Mouse (Mus musculus): ENCODE results near the gene Ifnab. TPM values are rescaled to one million over a fixed set of nuclear protein-coding genes. Genes with fewer than 3 reads are reported as not detected.
A peak's percentile ranks its signal among the peaks of the same experiment; 100 is the strongest.

Gene Ifnab
- polyA plus RNA-seq, 1 experiment from 2014 or later, result not detected

GRCm38 (mm10) chr4:88699301-88699700 lies 8.1 kb upstream of the Ifnab start:
- 80% methylated on average over 1 of the region's 1 CpGs for WGBS
- no peak overlapping the region for H3K4me3 ChIP-seq (replicated peaks)
- peaks cover 4% of the 10 kb centered on the region; the same call in 1 of the 2 replicates for H3K27me3 ChIP-seq
- no peaks in the 10 kb centered on the region for H3K9me3 ChIP-seq
- no peaks in the 10 kb centered on the region for H3K4me1 ChIP-seq
- no peaks in the 10 kb centered on the region for H3K36me3 ChIP-seq (replicated peaks)
- H3K4me2 ChIP-seq, result no peak overlapping the region
- H3K9ac ChIP-seq, result no peak overlapping the region
- no peak overlapping the region for H3K27ac ChIP-seq
- ATAC-seq (ENCODE audit: low FRiP score), result no peak

GRCm38 (mm10) chr4:88698781-88699180 lies 7.6 kb upstream of the Ifnab start:
- Histone ChIP-seq H3K9me3 (no peaks in the 10 kb centered on the region), H3K36me3 (replicated peaks) (no peaks in the 10 kb centered on the region), H3K27me3 (peaks cover 4% of the 10 kb centered on the region; the same call in 1 of the 2 replicates), H3K9ac (no peak overlapping the region), H3K4me2 (no peak overlapping the region), H3K27ac (no peak overlapping the region), H3K4me1 (no peaks in the 10 kb centered on the region), H3K4me3 (replicated peaks) (no peak overlapping the region)
- no peak for ATAC-seq (ENCODE audit: low FRiP score)
- WGBS, result 85% methylated on average over 5 of the region's 5 CpGs

- Histone ChIP-seq H3K9ac (no peak overlapping the region), H3K4me3 (replicated peaks) (no peak overlapping the region)
- WGBS, result 86% methylated on average over 4 of the region's 4 CpGs
These were observed 6.6 kb upstream of the Ifnab start for GRCm38 (mm10) chr4:88697753-88698152.

GRCm38 (mm10) chr4:88697108-88697507 lies 5.9 kb upstream of the Ifnab start:
- Histone ChIP-seq H3K9ac (no peak overlapping the region), H3K36me3 (replicated peaks) (no peaks in the 10 kb centered on the region), H3K4me2 (no peak overlapping the region), H3K4me3 (replicated peaks) (no peak overlapping the region), H3K4me1 (no peaks in the 10 kb centered on the region), H3K9me3 (no peaks in the 10 kb centered on the region), H3K27ac (no peak overlapping the region), H3K27me3 (peaks cover 4% of the 10 kb centered on the region; the same call in 1 of the 2 replicates)
- ATAC-seq (ENCODE audit: low FRiP score), result no peak
- WGBS, result 69% methylated on average over 6 of the region's 6 CpGs

More at GRCm38 (mm10) chr4:88697753-88698152, 6.6 kb upstream of the Ifnab start:
- no peak overlapping the region for H3K27ac ChIP-seq
- no peak overlapping the region for H3K4me2 ChIP-seq
- no peaks in the 10 kb centered on the region for H3K36me3 ChIP-seq (replicated peaks)
- H3K9me3 ChIP-seq, result no peaks in the 10 kb centered on the region
- peaks cover 4% of the 10 kb centered on the region; the same call in 1 of the 2 replicates for H3K27me3 ChIP-seq
- no peaks in the 10 kb centered on the region for H3K4me1 ChIP-seq
- no peak for ATAC-seq (ENCODE audit: low FRiP score)

- Histone ChIP-seq H3K9me3 (no peaks in the 10 kb centered on the region), H3K27me3 (peaks cover 4% of the 10 kb centered on the region; the same call in 1 of the 2 replicates), H3K36me3 (replicated peaks) (no peaks in the 10 kb centered on the region), H3K4me3 (replicated peaks) (no peak overlapping the region), H3K27ac (no peak overlapping the region), H3K4me1 (no peaks in the 10 kb centered on the region), H3K4me2 (no peak overlapping the region), H3K9ac (no peak overlapping the region)
- ATAC-seq (ENCODE audit: low FRiP score), result peak; percentile 75; the same call in 1 of the 2 replicates
- 24% methylated on average over 3 of the region's 3 CpGs for WGBS
These were observed 5.2 kb upstream of the Ifnab start for GRCm38 (mm10) chr4:88696237-88696884.

GRCm38 (mm10) chr4:88693392-88693791 lies 2.2 kb upstream of the Ifnab start:
- H3K9ac ChIP-seq, result no peak overlapping the region
- no peak overlapping the region for H3K27ac ChIP-seq
- H3K4me3 ChIP-seq (replicated peaks), result no peak overlapping the region
- WGBS, result 96% methylated on average over 2 of the region's 2 CpGs
- H3K27me3 ChIP-seq, result peaks cover 4% of the 10 kb centered on the region; the same call in 1 of the 2 replicates
- ATAC-seq (ENCODE audit: low FRiP score), result no peak
- H3K9me3 ChIP-seq, result no peaks in the 10 kb centered on the region
- H3K4me1 ChIP-seq, result no peaks in the 10 kb centered on the region
- no peaks in the 10 kb centered on the region for H3K36me3 ChIP-seq (replicated peaks)
- H3K4me2 ChIP-seq, result no peak overlapping the region

- no peaks in the 10 kb centered on the region for H3K4me1 ChIP-seq
- WGBS, result 78% methylated on average over 1 of the region's 1 CpGs
- no peak overlapping the region for H3K4me3 ChIP-seq (replicated peaks)
- H3K4me2 ChIP-seq, result no peak overlapping the region
- peaks cover 4% of the 10 kb centered on the region; the same call in 1 of the 2 replicates for H3K27me3 ChIP-seq
- no peaks in the 10 kb centered on the region for H3K9me3 ChIP-seq
- H3K36me3 ChIP-seq (replicated peaks), result no peaks in the 10 kb centered on the region
- no peak for ATAC-seq (ENCODE audit: low FRiP score)
- H3K27ac ChIP-seq, result no peak overlapping the region
- no peak overlapping the region for H3K9ac ChIP-seq
These were observed 1.4 kb upstream of the Ifnab start for GRCm38 (mm10) chr4:88692537-88692936.

GRCm38 (mm10) chr4:88683812-88684211 lies 7.3 kb downstream of the Ifnab start, which contains the start of gene Ifna2:
TSS of gene Ifna2 (minus strand) at chr4:88683912.
- WGBS, result 90% methylated on average over 1 of the region's 1 CpGs
- H3K36me3 ChIP-seq (replicated peaks), result no peaks in the 10 kb centered on the region
- ATAC-seq (ENCODE audit: low FRiP score), result no peak
- H3K4me1 ChIP-seq, result no peaks in the 10 kb centered on the region
- H3K27ac ChIP-seq, result no peak within 1 kb of the TSS
- H3K4me2 ChIP-seq, result no peak within 1 kb of the TSS
- no peaks in the 10 kb centered on the region for H3K9me3 ChIP-seq
- H3K9ac ChIP-seq, result no peak within 1 kb of the TSS
- H3K27me3 ChIP-seq, result no peaks in the 10 kb centered on the region
- H3K4me3 ChIP-seq (replicated peaks), result no peak within 1 kb of the TSS

- WGBS, result 79% methylated on average over 3 of the region's 3 CpGs
These were observed 9.8 kb downstream of the Ifnab start for GRCm38 (mm10) chr4:88681353-88681752.

GRCm38 (mm10) chr4:88680362-88680761 lies 10.8 kb downstream of the Ifnab start:
- ATAC-seq (ENCODE audit: low FRiP score), result no peak
- H3K36me3 ChIP-seq (replicated peaks), result no peaks in the 10 kb centered on the region
- H3K4me1 ChIP-seq, result no peaks in the 10 kb centered on the region
- no peak overlapping the region for H3K4me2 ChIP-seq
- no peaks in the 10 kb centered on the region for H3K9me3 ChIP-seq
- H3K9ac ChIP-seq, result no peak overlapping the region
- WGBS, result 54% methylated on average over 8 of the region's 8 CpGs
- no peak overlapping the region for H3K27ac ChIP-seq
- no peaks in the 10 kb centered on the region for H3K27me3 ChIP-seq
- H3K4me3 ChIP-seq (replicated peaks), result no peak overlapping the region

More at GRCm38 (mm10) chr4:88681353-88681752, 9.8 kb downstream of the Ifnab start:
- no peaks in the 10 kb centered on the region for H3K4me1 ChIP-seq
- no peaks in the 10 kb centered on the region for H3K36me3 ChIP-seq (replicated peaks)
- H3K9ac ChIP-seq, result no peak overlapping the region
- no peak overlapping the region for H3K27ac ChIP-seq
- no peak overlapping the region for H3K4me3 ChIP-seq (replicated peaks)
- no peak for ATAC-seq (ENCODE audit: low FRiP score)
- no peaks in the 10 kb centered on the region for H3K27me3 ChIP-seq
- no peak overlapping the region for H3K4me2 ChIP-seq
- no peaks in the 10 kb centered on the region for H3K9me3 ChIP-seq

- no peak for ATAC-seq (ENCODE audit: low FRiP score)
- H3K27ac ChIP-seq, result no peak within 1 kb of the TSS
- H3K4me3 ChIP-seq (replicated peaks), result no peak within 1 kb of the TSS
- no peaks in the 10 kb centered on the region for H3K27me3 ChIP-seq
- 86% methylated on average over 1 of the region's 1 CpGs for WGBS
- no peak within 1 kb of the TSS for H3K9ac ChIP-seq
- no peaks in the 10 kb centered on the region for H3K9me3 ChIP-seq
- no peak within 1 kb of the TSS for H3K4me2 ChIP-seq
- H3K4me1 ChIP-seq, result no peaks in the 10 kb centered on the region
- no peaks in the 10 kb centered on the region for H3K36me3 ChIP-seq (replicated peaks)
These were observed 14.3 kb downstream of the Ifnab start, which contains the start of gene Ifna16 for GRCm38 (mm10) chr4:88676824-88677223. TSS of gene Ifna16 (minus strand) at chr4:88676924.

GRCm38 (mm10) chr4:88655461-88655860 lies 35.7 kb downstream of the Ifnab start:
- ATAC-seq (ENCODE audit: low FRiP score), result no peak
- WGBS, result 30% methylated on average over 1 of the region's 1 CpGs
- H3K27ac ChIP-seq, result no peak overlapping the region
- H3K9ac ChIP-seq, result no peak overlapping the region
- H3K27me3 ChIP-seq, result no peaks in the 10 kb centered on the region
- no peak overlapping the region for H3K4me2 ChIP-seq
- H3K4me1 ChIP-seq, result no peaks in the 10 kb centered on the region
- H3K9me3 ChIP-seq, result no peaks in the 10 kb centered on the region
- H3K36me3 ChIP-seq (replicated peaks), result no peaks in the 10 kb centered on the region
- H3K4me3 ChIP-seq (replicated peaks), result no peak overlapping the region

GRCm38 (mm10) chr4:88653644-88654043 lies 37.5 kb downstream of the Ifnab start:
- Histone ChIP-seq H3K9ac (no peak overlapping the region), H3K4me3 (replicated peaks) (no peak overlapping the region), H3K36me3 (replicated peaks) (no peaks in the 10 kb centered on the region), H3K27ac (no peak overlapping the region), H3K9me3 (no peaks in the 10 kb centered on the region), H3K4me1 (no peaks in the 10 kb centered on the region), H3K27me3 (no peaks in the 10 kb centered on the region), H3K4me2 (no peak overlapping the region)
- 70% methylated on average over 3 of the region's 3 CpGs for WGBS
- ATAC-seq (ENCODE audit: low FRiP score), result no peak

Data from forebrain, embryonic 12.5 days (tissue).